Mouse (Mus musculus) cerebellum, adult 2 months (tissue): ENCODE measurements around the gene Aen.

Experiments
- CTCF ChIP-seq: fragments of 200-500 bp; IDR thresholded peaks from 2 replicates; pipeline ENCODE4 v1.5.1; 2011; ENCODE audit warnings: low read depth, mild to moderate bottlenecking, control low read depth, low read length, moderate library complexity, borderline replicate concordance; ENCODE audit not compliant: insufficient read depth
- POLR2A ChIP-seq: fragments of 200-500 bp; IDR thresholded peaks from 2 replicates; pipeline ENCODE4 v1.6.1; 2011; ENCODE audit warnings: low read length, control low read depth, borderline replicate concordance; ENCODE audit not compliant: insufficient read depth

DNA sequence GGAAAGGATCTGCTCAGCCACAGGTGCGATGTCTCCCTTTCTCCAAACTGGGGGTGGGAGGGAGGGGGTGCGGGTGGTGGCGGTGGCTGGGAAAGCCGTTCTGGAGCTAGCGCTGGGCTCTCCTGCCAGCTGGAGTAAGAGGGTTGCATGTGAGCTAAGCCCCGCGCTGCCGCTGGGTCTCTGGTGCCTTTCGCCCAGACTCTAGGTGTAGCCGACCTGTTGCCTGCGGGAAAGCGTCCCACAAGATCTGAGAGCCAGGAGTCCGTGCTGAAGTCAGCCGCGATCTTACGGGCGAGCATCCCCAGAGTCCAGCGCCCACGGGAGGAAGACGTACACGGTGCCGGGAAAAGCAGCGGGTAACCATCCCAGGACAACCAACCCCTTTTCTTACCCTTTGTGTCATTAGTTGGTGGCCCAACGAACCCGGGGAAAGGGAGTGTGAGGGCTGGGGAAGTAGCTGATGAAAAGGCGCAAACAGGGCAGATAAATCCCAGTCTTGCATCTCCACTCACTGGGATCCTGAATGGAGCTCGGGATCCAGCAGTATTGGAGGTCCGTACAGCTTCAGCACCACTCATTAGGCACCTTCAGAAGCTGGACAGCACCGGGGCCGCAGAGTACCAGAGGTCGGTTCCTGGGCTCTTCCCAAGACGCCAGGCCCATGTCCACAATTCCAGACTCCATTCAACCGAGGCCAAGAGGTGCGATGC, 12.5 kb upstream of the Aen start:
- TF ChIP-seq POLR2A: no peak
- TF ChIP-seq CTCF: no peak
